Mouse (Mus musculus): ENCODE measurements around the gene Dntt.

DNA sequence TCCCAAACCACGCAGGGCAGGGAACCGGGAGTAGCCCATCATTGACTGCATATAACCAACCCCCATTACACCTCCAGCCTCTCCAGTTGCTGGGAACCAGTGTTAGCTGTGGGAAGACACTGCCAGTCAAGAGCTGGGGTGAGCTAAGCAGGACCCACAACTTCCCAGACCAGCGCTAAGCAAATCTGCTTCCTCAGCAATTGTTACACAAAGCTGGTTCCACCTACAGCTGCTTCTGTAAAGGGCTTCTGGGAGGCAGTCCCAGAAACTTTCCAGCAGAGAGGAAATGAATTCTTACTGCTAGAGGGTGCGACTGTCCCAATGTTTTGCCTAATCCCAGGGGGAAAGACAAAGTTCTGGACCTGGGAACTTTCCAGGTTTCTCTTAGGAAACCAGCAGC, 25.6 kb downstream of the Dntt start:
- TF ChIP-seq CTCF (IDR thresholded peaks at IDR 0.05; ENCODE audit: borderline replicate concordance, extremely low read depth, insufficient read depth, insufficient read length): no peak
- no peak for TF ChIP-seq POLR2A (IDR thresholded peaks at IDR 0.05; ENCODE audit: borderline replicate concordance, extremely low read depth, insufficient read depth, insufficient read length, poor library complexity, severe bottlenecking)

Data from brain, embryonic 14.5 days (tissue).